Mouse (Mus musculus) heart, embryonic 11.5 days (tissue): ENCODE measurements at regions not wholly inside any gene's neighbourhood (a gene's known extent, or its start where the extent isn't known, plus 50 kb on each side); places are given as distances from the start of the nearest gene placed in this dataset.
A peak's percentile ranks its signal among the peaks of the same experiment; 100 is the strongest.

Source experiments
- ATAC-seq: fragments of 200-750 bp; cut with Nextera tagmentation; replicated peaks from 2 replicates; pipeline ENCODE4 v1.8.0; 2017; ENCODE audit warnings: moderate library complexity; ENCODE audit not compliant: insufficient number of reproducible peaks, low FRiP score, low TSS enrichment
- H3K27ac ChIP-seq: fragments of 300-500 bp; sonication (generic); 2 replicates; pipeline ENCODE4 v1.5.1; 2014; ENCODE audit warnings: mild to moderate bottlenecking, low read depth, low read length
- H3K27me3 ChIP-seq: fragments of 300-500 bp; sonication (generic); 2 replicates; pipeline ENCODE4 v1.6.1; 2014; ENCODE audit warnings: mild to moderate bottlenecking, low read length, mixed read lengths; ENCODE audit not compliant: control insufficient read depth, insufficient read depth
- H3K36me3 ChIP-seq: fragments of 300-500 bp; sonication (generic); 2 replicates; pipeline ENCODE4 v1.6.1; 2014; ENCODE audit warnings: mild to moderate bottlenecking, low read length, moderate library complexity, mixed read lengths; ENCODE audit not compliant: control insufficient read depth, insufficient read depth
- H3K4me1 ChIP-seq: fragments of 300-500 bp; sonication (generic); 2 replicates; pipeline ENCODE4 v1.6.1; 2014; ENCODE audit warnings: low read length; ENCODE audit not compliant: control insufficient read depth, insufficient read depth
- H3K4me2 ChIP-seq: fragments of 300-500 bp; sonication (generic); 2 replicates; pipeline ENCODE4 v1.6.1; 2014; ENCODE audit warnings: mild to moderate bottlenecking, moderate library complexity
- H3K4me3 ChIP-seq: fragments of 300-500 bp; sonication (generic); 2 replicates; pipeline ENCODE4 v1.5.1; 2014; ENCODE audit warnings: low read depth, low read length
- H3K9ac ChIP-seq: fragments of 300-500 bp; sonication (generic); 2 replicates; pipeline ENCODE4 v1.6.1; 2014; ENCODE audit warnings: mild to moderate bottlenecking, low read depth, low read length, moderate library complexity
- H3K9me3 ChIP-seq: fragments of 300-500 bp; sonication (generic); replicated peaks from 2 replicates; pipeline ENCODE4 v1.6.1; 2016; ENCODE audit warnings: low read length; ENCODE audit not compliant: control insufficient read depth
- WGBS: fragments of 180-500 bp; shearing (Covaris S2); extraction: QIAGEN DNeasy Blood & Tissue Kit; methylation state at CpG from one replicate; pipeline ENCODE4 v1.1.7; 2014; ENCODE audit not compliant: insufficient replicate concordance; 5-methylcytosine and 5-hydroxymethylcytosine counted together

GRCm38 (mm10) chr7:58310096-58310495 lies 345.9 kb upstream of the Atp10a start:
- ATAC-seq = no peak
- Histone ChIP-seq H3K9me3 (no peaks in the 10 kb centered on the region), H3K4me3 (no peak overlapping the region), H3K36me3 (no peaks in the 10 kb centered on the region), H3K9ac (no peak overlapping the region), H3K27ac (no peak overlapping the region), H3K27me3 (no peaks in the 10 kb centered on the region), H3K4me1 (no peaks in the 10 kb centered on the region), H3K4me2 (no peak overlapping the region)
- 73% methylated on average over 2 of the region's 2 CpGs for WGBS

DNA sequence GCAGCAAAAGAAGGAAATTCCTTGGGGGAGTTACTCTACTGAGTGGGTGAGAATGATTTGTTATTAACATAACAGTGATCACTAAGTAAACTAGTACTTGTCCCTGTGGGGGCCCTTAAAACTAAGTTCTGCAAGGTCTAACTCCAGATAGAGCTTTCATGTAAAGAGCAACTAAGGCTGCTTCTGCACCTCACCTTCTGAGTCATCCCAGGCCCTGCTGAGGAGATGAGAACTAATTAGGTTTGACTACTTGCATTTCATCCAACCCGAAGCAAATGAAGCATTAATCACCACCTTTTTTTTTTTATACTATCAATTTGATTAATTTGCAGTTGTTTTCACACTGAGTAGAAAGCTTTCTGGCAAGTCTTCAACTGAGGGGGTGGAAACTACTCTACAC lies 333.6 kb upstream of the Atp10a start:
- Histone ChIP-seq H3K36me3 (no peaks in the 10 kb centered on the region), H3K9me3 (no peaks in the 10 kb centered on the region), H3K4me2 (no peak overlapping the region), H3K9ac (no peak overlapping the region), H3K4me3 (no peak overlapping the region), H3K27ac (no peak overlapping the region), H3K27me3 (no peaks in the 10 kb centered on the region), H3K4me1 (no peaks in the 10 kb centered on the region)
- 33% methylated on average over 1 of the region's 1 CpGs for WGBS
- no peak for ATAC-seq

GRCm38 (mm10) chr7:58367384-58367783 lies 288.6 kb upstream of the Atp10a start:
- Histone ChIP-seq H3K27ac (no peak overlapping the region), H3K27me3 (no peaks in the 10 kb centered on the region), H3K9me3 (no peaks in the 10 kb centered on the region), H3K36me3 (no peaks in the 10 kb centered on the region), H3K4me2 (no peak overlapping the region), H3K4me1 (no peaks in the 10 kb centered on the region), H3K9ac (no peak overlapping the region), H3K4me3 (no peak overlapping the region)
- ATAC-seq = no peak
- 62% methylated on average over 1 of the region's 1 CpGs for WGBS

- no peaks in the 10 kb centered on the region for H3K9me3 ChIP-seq
- WGBS = 53% methylated on average over 1 of the region's 1 CpGs
- no peak for ATAC-seq
Measured at GRCm38 (mm10) chr7:58383401-58383800, 272.6 kb upstream of the Atp10a start.

GRCm38 (mm10) chr7:58388326-58388725 lies 267.6 kb upstream of the Atp10a start:
- H3K27me3 ChIP-seq = no peaks in the 10 kb centered on the region
- H3K36me3 ChIP-seq = no peaks in the 10 kb centered on the region
- no peak for ATAC-seq
- H3K9ac ChIP-seq = no peak overlapping the region
- H3K27ac ChIP-seq = no peak overlapping the region
- no peak overlapping the region for H3K4me3 ChIP-seq
- WGBS = 55% methylated on average over 1 of the region's 1 CpGs
- H3K4me1 ChIP-seq = no peaks in the 10 kb centered on the region
- H3K9me3 ChIP-seq = no peaks in the 10 kb centered on the region
- no peak overlapping the region for H3K4me2 ChIP-seq

More at GRCm38 (mm10) chr7:58383401-58383800, 272.6 kb upstream of the Atp10a start:
- Histone ChIP-seq H3K4me2 (no peak overlapping the region), H3K4me3 (no peak overlapping the region), H3K27ac (no peak overlapping the region), H3K36me3 (no peaks in the 10 kb centered on the region), H3K4me1 (no peaks in the 10 kb centered on the region), H3K27me3 (no peaks in the 10 kb centered on the region), H3K9ac (no peak overlapping the region)

- Histone ChIP-seq H3K4me3 (no peak overlapping the region), H3K9ac (no peak overlapping the region), H3K9me3 (no peaks in the 10 kb centered on the region), H3K4me2 (no peak overlapping the region), H3K4me1 (no peaks in the 10 kb centered on the region), H3K27ac (no peak overlapping the region), H3K27me3 (no peaks in the 10 kb centered on the region), H3K36me3 (no peaks in the 10 kb centered on the region)
- WGBS = 76% methylated on average over 4 of the region's 4 CpGs
- ATAC-seq = no peak
Measured at GRCm38 (mm10) chr7:58392391-58393115, 263.4 kb upstream of the Atp10a start.

GRCm38 (mm10) chr7:58397992-58398391 lies 258.0 kb upstream of the Atp10a start:
- Histone ChIP-seq H3K27ac (peak overlapping the region; percentile 94), H3K9me3 (no peaks in the 10 kb centered on the region), H3K9ac (peak overlapping the region; percentile 73), H3K4me2 (peak overlapping the region; percentile 65), H3K36me3 (no peaks in the 10 kb centered on the region), H3K4me1 (peaks cover 3% of the 10 kb centered on the region; the same call in 1 of the 2 replicates), H3K4me3 (peak overlapping the region; percentile 60), H3K27me3 (no peaks in the 10 kb centered on the region)
- WGBS = 32% methylated on average over 6 of the region's 6 CpGs
- ATAC-seq = no peak

GRCm38 (mm10) chr7:58398558-58399144 lies 257.3 kb upstream of the Atp10a start:
- no peaks in the 10 kb centered on the region for H3K27me3 ChIP-seq
- H3K4me2 ChIP-seq = peak overlapping the region; percentile 65
- peak overlapping the region; percentile 73 for H3K9ac ChIP-seq
- H3K9me3 ChIP-seq = no peaks in the 10 kb centered on the region
- peak overlapping the region; percentile 60 for H3K4me3 ChIP-seq
- peaks cover 3% of the 10 kb centered on the region; the same call in 1 of the 2 replicates for H3K4me1 ChIP-seq
- peak overlapping the region; percentile 94 for H3K27ac ChIP-seq
- no peaks in the 10 kb centered on the region for H3K36me3 ChIP-seq
- 0 out of 2 replicates have a peak, but pooled peaks have one; percentile 9 for ATAC-seq
- 2% methylated on average over 9 of the region's 9 CpGs for WGBS
